Mouse (Mus musculus): ENCODE measurements around the gene Ubxn2a.

GRCm38 (mm10) chr12:4930820-4931548 is 23.5 kb upstream of the Ubxn2a start:
- TF ChIP-seq POLR2A (IDR thresholded peaks at IDR 0.05; ENCODE audit: insufficient read depth, low read length) (no peak), CTCF (IDR thresholded peaks at IDR 0.05; ENCODE audit: low read depth, low read length) (no peak), EP300 (IDR thresholded peaks at IDR 0.05; ENCODE audit: insufficient read depth, low read depth, low read length) (no peak)
